Mouse (Mus musculus) urinary bladder, postnatal 10 days (tissue): ENCODE measurements around the gene Gm42906.

Source experiments
- DNase-seq: peaks from one replicate; pipeline ENCODE4 v3.0.0; 2022; ENCODE audit warnings: low spot score

Gene Gm42906

GRCm38 (mm10) chr5:151232576-151233299, 195.2 kb downstream of the Gm42906 start:
- DNase-seq, result no peak

DNA sequence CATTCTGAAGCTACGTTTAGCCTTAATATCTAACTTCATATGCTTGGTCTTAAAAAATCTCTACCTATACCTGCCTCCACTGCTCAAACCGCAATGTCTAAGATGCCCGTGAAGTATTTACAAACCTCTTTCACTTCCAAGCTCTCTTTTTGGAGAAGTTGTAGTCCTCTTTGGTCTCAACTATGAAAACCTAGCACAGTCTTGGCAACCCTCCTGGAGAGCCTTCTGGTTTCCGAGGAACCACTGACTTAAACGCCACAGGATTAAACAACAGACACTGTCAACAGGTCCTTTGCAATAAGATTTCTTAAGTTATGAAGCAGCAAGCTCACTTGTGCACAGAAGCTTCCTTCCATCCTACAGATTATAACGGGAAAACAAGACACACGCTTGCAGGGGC, 196.1 kb downstream of the Gm42906 start:
- no peak for DNase-seq

DNA sequence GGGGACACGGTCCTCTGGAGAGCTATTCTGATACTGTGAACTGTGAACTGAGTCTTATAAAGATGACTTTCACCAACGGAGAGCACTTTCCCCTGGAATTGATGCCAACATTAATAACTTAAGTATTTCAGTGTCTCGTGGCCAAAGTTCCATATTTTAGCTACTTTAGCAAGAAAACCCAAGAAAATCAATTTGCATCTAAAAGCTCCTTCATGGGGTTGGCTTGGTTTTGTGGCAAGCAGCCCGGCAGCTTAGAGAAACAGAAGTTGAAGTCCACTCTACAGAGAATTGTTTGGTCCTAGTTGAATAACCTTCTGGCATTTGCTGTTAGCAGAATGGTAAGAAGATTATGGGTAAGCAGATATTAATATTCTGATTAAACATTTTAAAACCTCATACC, 196.6 kb downstream of the Gm42906 start:
- DNase-seq, result no peak

GRCm38 (mm10) chr5:151230427-151230826, 197.5 kb downstream of the Gm42906 start:
- DNase-seq, result no peak

- DNase-seq, result no peak
These were observed 199.5 kb downstream of the Gm42906 start for GRCm38 (mm10) chr5:151228367-151229005.

GRCm38 (mm10) chr5:151223696-151224366, 204.1 kb downstream of the Gm42906 start:
- no peak for DNase-seq

DNA sequence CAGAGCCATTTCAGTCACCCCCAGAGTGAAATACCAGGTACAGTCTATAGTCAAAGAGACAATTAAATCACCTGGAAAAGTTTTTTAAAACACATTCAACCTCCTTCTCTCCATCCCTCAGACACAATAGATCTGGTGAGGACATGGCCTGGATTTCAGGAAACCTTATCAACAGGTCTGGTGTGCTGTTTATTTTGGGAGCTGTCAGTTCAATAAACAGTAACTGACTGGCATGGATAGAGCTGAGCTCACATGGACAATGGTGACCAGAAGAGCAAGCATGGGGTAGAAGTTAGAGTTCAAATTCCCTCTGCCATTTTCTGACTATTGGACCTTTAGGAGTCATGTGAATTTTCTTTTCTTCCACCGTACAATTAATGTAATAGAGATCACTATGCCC, 205.2 kb downstream of the Gm42906 start:
- no peak for DNase-seq

- DNase-seq, result no peak
These were observed 209.3 kb downstream of the Gm42906 start for GRCm38 (mm10) chr5:151218689-151219115.

GRCm38 (mm10) chr5:151213097-151213496, 214.9 kb downstream of the Gm42906 start:
- DNase-seq, result no peak

DNA sequence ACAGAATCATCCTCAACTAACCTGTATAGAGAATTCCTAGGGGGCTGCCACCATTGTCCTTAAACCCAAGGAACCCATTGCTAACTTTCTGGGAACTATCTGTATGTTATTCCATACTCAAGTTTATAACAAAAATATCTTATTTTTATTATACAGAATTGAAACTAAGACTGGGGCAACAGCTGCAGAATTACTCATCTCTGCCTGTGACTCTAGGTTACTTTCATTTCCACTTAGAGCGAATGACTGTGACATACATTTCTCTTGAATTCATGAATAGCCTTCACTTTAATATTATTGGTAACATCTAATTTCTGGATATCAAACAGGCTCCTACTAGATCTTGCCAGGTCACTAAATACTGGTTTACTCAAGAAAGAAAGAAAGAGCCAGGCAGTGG, 217.1 kb downstream of the Gm42906 start:
- DNase-seq, result no peak

GRCm38 (mm10) chr5:151210060-151210459, 217.9 kb downstream of the Gm42906 start:
- no peak for DNase-seq

DNA sequence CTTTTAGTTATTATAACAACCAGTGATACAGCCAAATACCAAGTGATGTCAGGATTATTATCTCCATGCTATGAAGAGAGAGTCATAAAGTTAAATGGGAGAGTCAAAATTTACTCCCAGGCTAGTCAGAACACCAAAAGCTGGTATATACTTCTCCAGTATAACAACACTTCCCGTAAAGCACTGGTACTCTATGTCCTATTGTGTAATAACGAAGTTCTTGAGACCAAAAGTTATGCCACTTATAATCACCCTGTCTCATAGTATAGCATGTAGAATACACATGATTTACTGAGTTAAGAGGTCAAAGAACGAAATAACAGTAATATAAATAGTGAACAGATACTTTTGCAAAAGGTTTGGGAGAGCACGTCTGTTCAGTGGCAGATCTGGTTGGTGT, 222.9 kb downstream of the Gm42906 start:
- DNase-seq, result no peak

DNA sequence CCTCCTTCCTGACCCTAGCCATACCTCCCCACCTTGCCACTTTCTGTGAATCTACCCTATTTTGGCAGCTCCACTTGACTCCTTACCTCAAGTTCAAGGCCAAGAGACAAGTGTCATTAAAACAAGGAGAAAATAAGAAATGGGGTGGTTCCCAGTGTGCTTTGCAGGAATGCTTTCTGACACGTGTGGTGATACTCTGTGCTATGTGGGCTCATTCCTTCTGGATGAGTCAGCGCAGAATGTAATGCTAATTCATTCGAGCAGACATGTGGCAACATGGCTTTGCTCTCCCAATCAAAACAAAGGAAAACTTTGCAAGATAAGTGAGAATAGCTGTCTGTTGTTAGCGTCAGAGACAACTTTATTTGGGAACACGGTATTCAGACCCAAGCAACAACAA, 225.0 kb downstream of the Gm42906 start:
- no peak for DNase-seq

GRCm38 (mm10) chr5:151201220-151201619, 226.7 kb downstream of the Gm42906 start:
- no peak for DNase-seq

- no peak for DNase-seq
These were observed 228.7 kb downstream of the Gm42906 start for GRCm38 (mm10) chr5:151199235-151199634.

DNA sequence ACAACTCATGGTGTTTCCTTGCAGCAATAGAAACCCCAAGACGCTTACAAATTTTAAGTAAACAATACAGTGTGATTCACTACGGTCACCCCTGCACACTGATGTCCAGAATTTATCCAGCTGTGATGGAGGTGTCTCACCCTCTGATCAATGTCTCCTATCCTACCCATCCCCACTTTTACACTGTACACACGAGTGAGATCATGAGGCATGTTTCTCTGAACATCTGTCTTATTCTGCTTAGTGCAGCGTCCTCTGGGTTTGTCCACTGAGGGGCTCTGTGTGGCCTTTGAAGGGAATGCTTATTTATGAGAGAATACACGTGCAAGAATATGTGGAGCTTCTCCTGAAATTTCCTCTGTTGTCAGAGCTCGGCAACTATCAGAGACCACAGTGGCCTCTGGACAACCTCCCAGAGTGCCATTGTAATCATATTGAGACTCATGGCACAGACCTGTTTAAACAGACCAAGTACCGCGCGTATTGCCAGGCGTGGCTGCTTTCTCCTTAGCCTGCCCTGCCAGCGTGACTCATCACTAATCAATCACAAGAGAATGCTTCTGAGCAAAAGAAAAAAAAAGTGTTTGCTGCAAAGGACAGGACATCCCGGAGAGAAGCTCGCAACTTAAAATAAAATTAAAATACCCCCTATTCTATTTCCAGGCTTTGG, 231.2 kb downstream of the Gm42906 start:
- no peak for DNase-seq

DNA sequence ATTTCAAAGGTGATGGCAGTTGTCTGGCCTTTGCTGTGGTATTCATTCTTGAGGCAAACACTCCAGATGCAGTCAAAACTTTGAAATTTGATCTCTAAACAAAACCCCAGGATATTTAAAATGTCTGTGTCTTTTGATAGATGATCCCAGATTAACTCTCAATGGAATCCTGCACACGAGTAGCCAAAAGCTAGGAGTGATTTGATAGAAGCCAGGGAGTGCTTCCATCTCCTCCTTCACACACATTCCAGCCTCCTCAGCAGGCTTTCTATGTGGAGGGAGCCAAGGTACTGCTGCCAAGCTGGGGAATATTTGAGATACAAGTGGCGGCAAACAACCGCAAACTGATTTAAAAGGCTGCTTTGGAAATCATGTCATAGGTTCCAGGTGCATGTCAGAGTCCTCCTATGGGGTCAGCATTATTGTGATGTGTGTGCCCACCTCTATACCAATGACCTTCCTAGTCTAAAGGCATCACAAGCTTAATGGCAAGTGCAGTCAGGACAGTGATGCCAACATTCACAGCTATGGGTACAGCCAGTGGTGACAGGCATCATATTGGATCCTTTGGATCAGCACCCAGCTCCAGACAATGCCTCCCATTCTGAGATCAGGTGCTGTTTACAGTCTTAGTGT, 234.0 kb downstream of the Gm42906 start:
- DNase-seq, result no peak

- DNase-seq, result no peak
These were observed 235.7 kb downstream of the Gm42906 start for GRCm38 (mm10) chr5:151192266-151192665.

GRCm38 (mm10) chr5:151190764-151191163, 237.2 kb downstream of the Gm42906 start:
- DNase-seq, result no peak

GRCm38 (mm10) chr5:151189789-151190378, 238.1 kb downstream of the Gm42906 start:
- DNase-seq, result no peak

DNA sequence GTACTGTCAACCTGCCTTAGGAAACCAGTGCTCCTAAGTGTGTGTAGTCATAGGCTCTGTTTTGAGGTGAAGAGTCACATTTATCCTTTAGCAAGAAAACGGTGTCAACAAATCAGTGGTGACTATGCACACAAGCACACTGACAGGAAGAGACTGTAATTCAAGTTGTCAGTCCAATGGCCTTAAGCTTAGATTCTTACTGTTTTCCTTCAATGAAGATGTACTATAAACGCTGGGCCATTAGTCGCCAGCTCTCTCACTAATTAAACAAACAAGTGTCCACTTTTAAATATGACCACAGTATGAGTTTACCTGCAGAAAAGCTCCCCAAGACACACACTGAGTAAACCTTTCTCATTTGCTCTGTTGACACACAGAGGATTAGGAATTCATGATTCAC, 238.6 kb downstream of the Gm42906 start:
- no peak for DNase-seq

DNA sequence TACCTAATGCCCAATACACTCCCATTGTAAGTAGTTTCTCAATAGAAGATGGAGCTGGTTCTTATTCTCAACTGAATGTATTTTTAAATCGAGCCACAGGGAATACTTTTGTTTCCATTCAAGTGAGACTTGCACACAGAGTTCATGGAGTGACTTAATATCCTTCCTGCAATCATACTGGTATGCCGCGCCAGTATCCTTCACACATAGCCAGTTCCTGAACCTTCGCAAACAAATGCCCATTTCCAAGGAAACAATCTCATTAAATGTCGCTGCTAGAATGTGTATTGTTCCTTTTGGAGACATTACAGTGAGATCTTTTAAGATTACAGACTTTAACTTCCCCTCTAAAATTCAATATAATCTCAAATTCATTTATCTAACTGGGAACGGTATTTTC, 239.3 kb downstream of the Gm42906 start:
- no peak for DNase-seq
